Mouse (Mus musculus): ENCODE measurements around the gene Dennd4b. TPM values are rescaled to one million over a fixed set of nuclear protein-coding genes. Genes with fewer than 3 reads are reported as not detected.

Gene Dennd4b
- polyA plus RNA-seq, 1 experiment from 2014 or later: 7.5 TPM

DNA sequence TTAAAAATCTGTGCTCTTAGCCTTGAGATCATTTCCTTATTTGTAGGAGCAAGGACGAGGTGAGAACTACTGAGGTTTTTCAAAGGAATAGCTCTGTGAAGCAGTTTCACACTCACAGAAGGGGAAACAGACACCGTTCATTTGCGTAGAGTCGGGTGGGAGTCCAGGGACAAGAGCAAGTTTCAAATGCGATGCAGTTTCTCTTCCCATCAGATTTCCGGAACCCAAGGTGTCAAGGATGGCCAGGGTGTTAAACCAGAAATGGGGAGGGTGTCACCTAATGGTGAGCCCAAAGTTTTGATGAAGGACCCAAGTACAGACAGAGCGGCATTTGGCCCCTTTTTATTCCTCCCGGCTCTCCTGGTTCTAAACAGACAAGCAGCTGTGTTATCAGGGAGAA lies 33.9 kb upstream of the Dennd4b start:
- DNase-seq (ENCODE audit: low spot score) (no peak), ATAC-seq (replicated peaks; ENCODE audit: low FRiP score) (no peak)
- peaks cover 7% of the 10 kb centered on the region for H3K36me3 ChIP-seq (ENCODE audit: control insufficient read depth, insufficient read depth, low read length)
- H3K27me3 ChIP-seq (replicated peaks; ENCODE audit: control insufficient read depth, insufficient read depth, low read length): no peaks in the 10 kb centered on the region
- H3K4me1 ChIP-seq (replicated peaks; ENCODE audit: control insufficient read depth, insufficient read depth, low read length): no peaks in the 10 kb centered on the region
- peak overlapping the region; percentile 92; the same call in 1 of the 2 replicates for H3K27ac ChIP-seq (ENCODE audit: low read depth, low read length)
- H3K4me2 ChIP-seq: peak overlapping the region; percentile 85
- 10% methylated on average over 8 of the region's 8 CpGs for WGBS
- peak overlapping the region; percentile 93 for H3K9ac ChIP-seq (ENCODE audit: low read depth, low read length)
- no peaks in the 10 kb centered on the region for H3K9me3 ChIP-seq (ENCODE audit: control insufficient read depth, low read length)
- peak overlapping the region; percentile 78 for H3K4me3 ChIP-seq (ENCODE audit: low read depth, low read length)

DNA sequence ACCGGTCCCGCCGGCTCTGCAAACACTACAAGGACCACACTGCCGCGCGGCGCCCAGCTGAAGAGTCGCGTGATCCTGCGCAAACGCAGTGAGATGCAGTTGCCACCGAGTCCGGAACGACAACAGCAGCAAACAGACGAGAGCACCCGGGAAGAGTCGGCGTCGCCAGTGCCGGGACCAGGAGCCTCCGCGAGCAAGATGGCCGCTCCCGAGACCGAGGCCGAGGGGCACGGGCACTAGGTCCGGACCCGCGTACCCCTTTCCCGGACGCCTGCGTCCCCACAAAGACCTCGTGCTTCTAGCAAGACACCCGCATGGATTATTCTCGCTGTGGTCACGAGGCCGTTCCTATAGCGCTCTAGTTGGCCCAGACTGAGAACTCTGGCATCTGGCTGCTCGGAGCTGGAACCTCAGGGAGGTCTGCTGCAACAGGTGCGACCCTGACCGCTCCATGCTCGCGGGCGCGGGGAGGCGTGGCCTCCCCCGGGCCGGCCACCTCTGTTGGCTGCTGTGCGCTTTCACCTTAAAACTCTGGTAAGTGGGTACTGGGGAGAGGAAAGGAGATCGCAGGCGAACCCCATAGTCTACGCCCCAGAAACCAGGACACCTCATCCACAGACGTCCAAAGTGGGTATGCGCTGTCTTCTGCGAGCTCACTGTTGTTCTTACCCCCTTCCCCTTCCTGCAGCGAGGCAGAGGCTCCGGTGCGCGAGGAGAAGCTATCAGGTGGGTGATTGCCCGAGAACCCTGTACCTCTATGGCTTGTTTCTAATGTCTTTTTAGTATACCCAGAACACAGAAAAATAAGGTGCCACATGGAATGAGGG lies 33.3 kb upstream of the Dennd4b start, which contains the start of gene Jtb:
Gene Jtb (plus strand): TSS at position 91 of the 827 bp plus-strand sequence.
- peak within 1 kb of the TSS; percentile 93 for H3K9ac ChIP-seq (ENCODE audit: low read depth, low read length)
- peak within 1 kb of the TSS; percentile 92 for H3K27ac ChIP-seq (ENCODE audit: low read depth, low read length)
- peaks cover 7% of the 10 kb centered on the region for H3K36me3 ChIP-seq (ENCODE audit: control insufficient read depth, insufficient read depth, low read length)
- H3K9me3 ChIP-seq (ENCODE audit: control insufficient read depth, low read length): no peaks in the 10 kb centered on the region
- H3K4me2 ChIP-seq: peak within 1 kb of the TSS; percentile 85
- ATAC-seq (replicated peaks; ENCODE audit: low FRiP score) (peak; percentile 97), DNase-seq (ENCODE audit: low spot score) (peak; percentile 90)
- WGBS: under 1% methylated on average over 61 of the region's 61 CpGs
- H3K4me1 ChIP-seq (replicated peaks; ENCODE audit: control insufficient read depth, insufficient read depth, low read length): no peaks in the 10 kb centered on the region
- no peaks in the 10 kb centered on the region for H3K27me3 ChIP-seq (replicated peaks; ENCODE audit: control insufficient read depth, insufficient read depth, low read length)
- peak within 1 kb of the TSS; percentile 78 for H3K4me3 ChIP-seq (ENCODE audit: low read depth, low read length)

DNA sequence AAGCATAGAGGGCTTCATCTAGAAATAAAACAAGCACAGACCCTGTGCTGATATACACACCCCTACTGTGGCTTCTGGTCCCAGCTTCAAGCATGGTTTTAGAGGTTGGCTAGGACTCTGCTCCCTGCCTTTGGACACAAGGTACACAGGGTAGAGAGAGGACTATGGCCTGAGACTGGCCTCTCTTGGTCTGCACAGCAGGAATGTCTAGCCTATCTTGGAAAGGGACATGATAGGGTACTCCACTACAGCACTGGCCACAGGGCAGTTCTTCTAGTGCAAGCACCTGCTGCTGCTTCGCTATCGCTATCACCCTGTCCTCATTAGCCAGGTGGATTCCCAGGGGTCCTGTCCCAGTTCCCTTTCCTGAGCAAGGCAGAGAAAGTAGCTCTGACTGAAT lies 23.7 kb upstream of the Dennd4b start:
- Histone ChIP-seq H3K4me2 (no peak overlapping the region), H3K27ac (ENCODE audit: low read depth, low read length) (no peak overlapping the region), H3K36me3 (ENCODE audit: control insufficient read depth, insufficient read depth, low read length) (no peaks in the 10 kb centered on the region), H3K4me1 (replicated peaks; ENCODE audit: control insufficient read depth, insufficient read depth, low read length) (peaks cover 7% of the 10 kb centered on the region; the same call in 1 of the 2 replicates), H3K9ac (ENCODE audit: low read depth, low read length) (no peak overlapping the region), H3K4me3 (ENCODE audit: low read depth, low read length) (no peak overlapping the region), H3K27me3 (replicated peaks; ENCODE audit: control insufficient read depth, insufficient read depth, low read length) (no peaks in the 10 kb centered on the region), H3K9me3 (ENCODE audit: control insufficient read depth, low read length) (no peaks in the 10 kb centered on the region)
- ATAC-seq (replicated peaks; ENCODE audit: low FRiP score): no peak
- WGBS: 86% methylated on average over 2 of the region's 2 CpGs
- no peak for DNase-seq (ENCODE audit: low spot score)

GRCm38 (mm10) chr3:90241669-90242358 lies 23.2 kb upstream of the Dennd4b start:
- no peak overlapping the region for H3K9ac ChIP-seq (ENCODE audit: low read depth, low read length)
- ATAC-seq (replicated peaks; ENCODE audit: low FRiP score): peak; percentile 21; the same call in 1 of the 2 replicates
- 80% methylated on average over 10 of the region's 10 CpGs for WGBS
- H3K27me3 ChIP-seq (replicated peaks; ENCODE audit: control insufficient read depth, insufficient read depth, low read length): no peaks in the 10 kb centered on the region
- H3K9me3 ChIP-seq (ENCODE audit: control insufficient read depth, low read length): no peaks in the 10 kb centered on the region
- no peak for DNase-seq (ENCODE audit: low spot score)
- H3K4me1 ChIP-seq (replicated peaks; ENCODE audit: control insufficient read depth, insufficient read depth, low read length): peaks cover 7% of the 10 kb centered on the region; the same call in 1 of the 2 replicates
- H3K4me2 ChIP-seq: no peak overlapping the region
- H3K27ac ChIP-seq (ENCODE audit: low read depth, low read length): no peak overlapping the region
- H3K36me3 ChIP-seq (ENCODE audit: control insufficient read depth, insufficient read depth, low read length): no peaks in the 10 kb centered on the region
- no peak overlapping the region for H3K4me3 ChIP-seq (ENCODE audit: low read depth, low read length)

GRCm38 (mm10) chr3:90242984-90243775 lies 21.8 kb upstream of the Dennd4b start, which contains the start of gene Creb3l4:
TSS of gene Creb3l4 (minus strand) at chr3:90243512.
- Histone ChIP-seq H3K4me3 (ENCODE audit: low read depth, low read length) (peak within 1 kb of the TSS; percentile 39), H3K4me1 (replicated peaks; ENCODE audit: control insufficient read depth, insufficient read depth, low read length) (peaks cover 7% of the 10 kb centered on the region; the same call in 1 of the 2 replicates), H3K9me3 (ENCODE audit: control insufficient read depth, low read length) (no peaks in the 10 kb centered on the region), H3K9ac (ENCODE audit: low read depth, low read length) (peak within 1 kb of the TSS; percentile 31; the same call in 1 of the 2 replicates), H3K4me2 (peak within 1 kb of the TSS; percentile 68), H3K27me3 (replicated peaks; ENCODE audit: control insufficient read depth, insufficient read depth, low read length) (no peaks in the 10 kb centered on the region), H3K36me3 (ENCODE audit: control insufficient read depth, insufficient read depth, low read length) (no peaks in the 10 kb centered on the region), H3K27ac (ENCODE audit: low read depth, low read length) (no peak within 1 kb of the TSS)
- WGBS: 12% methylated on average over 19 of the region's 19 CpGs
- DNase-seq (ENCODE audit: low spot score): no peak
- no peak for ATAC-seq (replicated peaks; ENCODE audit: low FRiP score)

- Histone ChIP-seq H3K36me3 (ENCODE audit: control insufficient read depth, insufficient read depth, low read length) (0 out of 2 replicates have a peak, but pooled peaks cover 4% of the 10 kb centered on the region), H3K9me3 (ENCODE audit: control insufficient read depth, low read length) (no peaks in the 10 kb centered on the region), H3K27me3 (replicated peaks; ENCODE audit: control insufficient read depth, insufficient read depth, low read length) (no peaks in the 10 kb centered on the region), H3K4me3 (ENCODE audit: low read depth, low read length) (no peak overlapping the region), H3K27ac (ENCODE audit: low read depth, low read length) (no peak overlapping the region), H3K4me2 (no peak overlapping the region), H3K9ac (ENCODE audit: low read depth, low read length) (no peak overlapping the region), H3K4me1 (replicated peaks; ENCODE audit: control insufficient read depth, insufficient read depth, low read length) (peaks cover 17% of the 10 kb centered on the region)
- WGBS: 72% methylated on average over 2 of the region's 2 CpGs
- ATAC-seq (replicated peaks; ENCODE audit: low FRiP score): no peak
- no peak for DNase-seq (ENCODE audit: low spot score)
These were observed 19.6 kb upstream of the Dennd4b start for GRCm38 (mm10) chr3:90245406-90245805.

DNA sequence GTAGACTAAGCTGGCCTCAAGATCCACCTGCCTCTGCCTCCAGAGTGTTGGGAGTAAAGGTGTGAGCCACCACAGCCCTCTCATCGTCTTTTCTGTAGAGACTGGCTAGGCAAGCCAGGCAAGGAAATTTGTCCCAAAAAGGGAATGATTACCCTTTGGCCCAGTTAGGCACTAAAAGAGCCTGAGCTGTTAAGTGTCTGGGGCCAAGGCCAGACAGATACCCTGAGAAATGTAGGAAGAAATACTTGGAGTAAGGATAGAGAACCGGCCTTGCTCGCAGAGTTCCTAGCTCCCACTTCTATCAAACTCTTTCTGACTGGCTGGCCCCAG lies 17.4 kb upstream of the Dennd4b start:
- peaks cover 12% of the 10 kb centered on the region for H3K36me3 ChIP-seq (ENCODE audit: control insufficient read depth, insufficient read depth, low read length)
- 5% methylated on average over 3 of the region's 3 CpGs for WGBS
- peak overlapping the region; percentile 88 for H3K9ac ChIP-seq (ENCODE audit: low read depth, low read length)
- H3K27ac ChIP-seq (ENCODE audit: low read depth, low read length): peak overlapping the region; percentile 77
- DNase-seq (ENCODE audit: low spot score): no peak
- no peaks in the 10 kb centered on the region for H3K9me3 ChIP-seq (ENCODE audit: control insufficient read depth, low read length)
- ATAC-seq (replicated peaks; ENCODE audit: low FRiP score): no peak
- no peaks in the 10 kb centered on the region for H3K27me3 ChIP-seq (replicated peaks; ENCODE audit: control insufficient read depth, insufficient read depth, low read length)
- H3K4me3 ChIP-seq (ENCODE audit: low read depth, low read length): peak overlapping the region; percentile 81
- H3K4me2 ChIP-seq: peak overlapping the region; percentile 97
- H3K4me1 ChIP-seq (replicated peaks; ENCODE audit: control insufficient read depth, insufficient read depth, low read length): peaks cover 13% of the 10 kb centered on the region

Measured in liver, embryonic 11.5 days (tissue).